Mouse (Mus musculus) hindbrain, embryonic 10.5 days (tissue): ENCODE data around the gene Zfp972. TPM values are rescaled to one million over a fixed set of nuclear protein-coding genes. Genes with fewer than 3 reads are reported as not detected.
A peak's percentile ranks its signal among the peaks of the same experiment; 100 is the strongest.
"Not testable (repeated sequence)": the region's sequence is repeated elsewhere in the genome, so short reads cannot be mapped to it uniquely, and the experiment has no call there.

Experiments
- DNase-seq: peaks from one replicate; pipeline ENCODE4 v3.0.0-alpha.2; 2017; ENCODE audit warnings: low spot score
- H3K27ac ChIP-seq: fragments of 300-500 bp; sonication (generic); 2 replicates; pipeline ENCODE4 v1.5.1; 2016; ENCODE audit warnings: mild to moderate bottlenecking, moderate library complexity
- H3K27me3 ChIP-seq: fragments of 300-500 bp; sonication (generic); 2 replicates; pipeline ENCODE4 v1.6.1; 2016; ENCODE audit warnings: mild to moderate bottlenecking; ENCODE audit not compliant: poor library complexity, insufficient read depth, severe bottlenecking
- H3K36me3 ChIP-seq: fragments of 300-500 bp; sonication (generic); 2 replicates; pipeline ENCODE4 v1.6.1; 2016; ENCODE audit warnings: mild to moderate bottlenecking, moderate library complexity
- H3K4me1 ChIP-seq: fragments of 300-500 bp; sonication (generic); replicated peaks from 2 replicates; pipeline ENCODE4 v1.6.1; 2016; ENCODE audit warnings: mild to moderate bottlenecking
- H3K4me3 ChIP-seq: fragments of 300-500 bp; sonication (generic); 2 replicates; pipeline ENCODE4 v1.5.1; 2016; ENCODE audit warnings: mild to moderate bottlenecking, moderate library complexity
- H3K9me3 ChIP-seq: fragments of 300-500 bp; sonication (generic); 2 replicates; pipeline ENCODE4 v1.6.1; 2016; ENCODE audit warnings: mild to moderate bottlenecking, moderate library complexity
- WGBS: fragments of 180-500 bp; shearing (Covaris S2); methylation state at CpG from one replicate; pipeline ENCODE4 v1.1.7; 2016; 5-methylcytosine and 5-hydroxymethylcytosine counted together
- polyA plus RNA-seq: library from polyadenylated mRNA; unstranded; fragments of >200 nt; fragmentation: Nextera tagmentation; extraction: Ambion mirVana; gene quantifications from 2 replicates; pipeline ENCODE4 v1.2.1, GENCODE M21; 2016

Gene Zfp972
- 0.73 TPM in 1 of 2 replicates, not detected in the other for polyA plus RNA-seq

- H3K4me1 ChIP-seq, H3K27me3 ChIP-seq, H3K36me3 ChIP-seq, H3K9me3 ChIP-seq, H3K4me3 ChIP-seq, H3K27ac ChIP-seq, DNase-seq: not testable (repeated sequence)
- WGBS = 65% methylated on average over 4 of the region's 5 CpGs
These were observed at the start of gene Zfp972 for GRCm38 (mm10) chr2:177925563-177926103. Gene Zfp972, minus strand, starts transcription at chr2:177925613.

GRCm38 (mm10) chr2:177974814-177975213 lies 49.4 kb upstream of the Zfp972 start:
- WGBS = 77% methylated on average over 7 of the region's 7 CpGs
- H3K27me3 ChIP-seq, H3K4me1 ChIP-seq, H3K4me3 ChIP-seq, H3K36me3 ChIP-seq, H3K9me3 ChIP-seq, H3K27ac ChIP-seq, DNase-seq: not testable (repeated sequence)

DNA sequence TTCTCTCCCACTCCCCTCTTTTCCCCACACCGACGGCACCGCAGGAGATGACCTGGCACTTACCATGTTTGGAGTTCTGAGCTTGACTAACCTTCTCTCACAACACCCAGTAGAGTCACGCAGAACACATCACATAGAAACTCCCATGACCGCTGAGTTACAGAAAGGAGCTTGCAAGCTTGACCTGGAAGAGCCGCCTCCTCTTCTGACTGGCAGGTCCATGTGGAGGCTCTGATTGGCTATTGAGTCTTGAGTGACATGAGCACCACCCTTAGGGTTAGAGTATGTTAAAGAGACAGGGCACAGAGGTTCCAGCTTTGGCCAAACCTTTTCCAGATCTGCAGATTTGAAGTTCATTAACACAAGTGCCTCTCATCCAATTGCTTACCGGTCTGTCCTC lies 31.7 kb upstream of the Zfp972 start, which contains the start of gene Gm14326:
Gene Gm14326 (minus strand): TSS at position 153 of the 400 bp plus-strand sequence.
- not testable (repeated sequence) for H3K36me3 ChIP-seq, H3K27me3 ChIP-seq, H3K9me3 ChIP-seq, H3K4me1 ChIP-seq
- Histone ChIP-seq H3K4me3 (peak within 1 kb of the TSS; percentile 55), H3K27ac (peak within 1 kb of the TSS; percentile 69)
- WGBS = 2% methylated on average over 7 of the region's 7 CpGs
- DNase-seq = peak; percentile 2

DNA sequence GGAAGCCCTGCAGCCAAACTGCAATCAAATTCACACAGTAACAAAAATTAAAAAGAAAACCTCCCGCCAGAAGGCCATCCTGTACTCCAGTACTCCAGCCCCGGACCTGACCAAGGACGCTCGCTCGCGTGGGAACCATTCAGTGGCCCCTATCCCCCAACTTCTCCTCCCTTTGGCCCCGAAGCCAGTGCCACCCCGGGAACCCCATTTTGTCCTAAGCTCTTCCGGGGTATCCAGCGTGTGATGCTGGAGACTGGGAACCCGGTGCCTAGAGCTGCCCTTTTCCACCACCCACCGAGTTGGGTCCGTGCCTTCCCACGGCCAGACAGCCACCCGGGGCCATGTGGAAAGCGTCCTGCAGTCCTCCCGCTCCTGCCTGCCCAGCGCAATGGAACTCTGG lies 31.3 kb upstream of the Zfp972 start:
- peak; percentile 1 for DNase-seq

DNA sequence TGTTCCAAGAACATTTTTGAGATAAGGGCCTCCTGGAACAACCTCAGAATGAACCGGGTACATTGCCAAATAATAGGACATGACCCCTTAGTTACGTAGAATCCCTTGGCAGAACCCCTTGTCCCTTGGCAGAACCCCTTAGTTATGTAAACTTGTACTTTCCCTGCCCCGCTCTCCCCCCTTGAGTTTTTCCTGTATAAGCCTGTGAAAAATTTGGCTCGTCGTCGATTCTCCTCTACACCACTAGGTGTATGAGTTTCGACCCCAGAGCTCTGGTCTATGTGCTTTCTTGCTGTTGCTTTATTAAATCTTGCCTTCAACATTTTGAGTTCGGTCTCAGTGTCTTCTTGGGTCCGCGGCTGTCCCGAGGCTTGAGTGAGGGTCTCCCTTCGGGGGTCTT lies 22.1 kb downstream of the Zfp972 start:
- H3K4me3 ChIP-seq, H3K27ac ChIP-seq, H3K4me1 ChIP-seq, H3K27me3 ChIP-seq, DNase-seq, H3K9me3 ChIP-seq, H3K36me3 ChIP-seq: not testable (repeated sequence)
- WGBS = 92% methylated on average over 5 of the region's 12 CpGs

More for the DNA sequence above, 31.3 kb upstream of the Zfp972 start:
- not testable (repeated sequence) for H3K9me3 ChIP-seq, H3K36me3 ChIP-seq, H3K27me3 ChIP-seq, H3K4me1 ChIP-seq
- Histone ChIP-seq H3K4me3 (peak overlapping the region; percentile 55), H3K27ac (peak overlapping the region; percentile 69)
- whole genome bisulfite sequencing = 1% methylated on average over 18 of the region's 18 CpGs

- H3K4me1 ChIP-seq, H3K27me3 ChIP-seq, H3K4me3 ChIP-seq, DNase-seq, H3K9me3 ChIP-seq, H3K27ac ChIP-seq, H3K36me3 ChIP-seq: not testable (repeated sequence)
- WGBS = 91% methylated on average over 2 of the region's 3 CpGs
These were observed 27.2 kb downstream of the Zfp972 start for GRCm38 (mm10) chr2:177898171-177898570.

DNA sequence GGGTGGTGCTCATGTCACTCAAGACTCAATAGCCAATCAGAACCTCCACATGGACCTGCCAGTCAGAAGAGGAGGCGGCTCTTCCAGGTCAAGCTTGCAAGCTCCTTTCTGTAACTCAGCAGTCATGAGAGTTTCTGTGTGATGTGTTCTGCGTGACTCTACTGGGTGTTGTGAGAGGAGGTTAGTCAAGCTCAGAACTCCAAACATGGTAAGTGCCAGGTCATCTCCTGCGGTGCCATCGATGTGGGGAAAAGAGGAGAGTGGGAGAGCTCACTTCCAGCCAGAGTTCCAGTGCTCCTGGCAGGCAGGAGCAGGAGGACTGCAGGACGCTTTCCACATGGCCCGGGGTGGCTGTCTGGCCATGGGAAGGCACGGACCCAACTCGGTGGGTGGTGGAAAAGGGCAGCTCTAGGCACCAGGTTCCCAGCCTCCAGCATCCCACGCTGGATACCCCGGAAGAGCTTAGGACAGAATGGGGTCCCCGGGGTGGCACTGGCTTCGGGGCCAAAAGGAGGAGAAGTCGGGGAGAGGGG lies 28.3 kb downstream of the Zfp972 start, which contains the start of gene Gm14327:
Gene Gm14327 (plus strand): TSS at position 51 of the 533 bp plus-strand sequence.
- DNase-seq = not testable (repeated sequence)
- 50% methylated on average over 11 of the region's 13 CpGs for WGBS

GRCm38 (mm10) chr2:177887743-177888142 lies 37.7 kb downstream of the Zfp972 start:
- H3K27me3 ChIP-seq, H3K4me1 ChIP-seq, H3K4me3 ChIP-seq, H3K36me3 ChIP-seq, H3K27ac ChIP-seq, DNase-seq, H3K9me3 ChIP-seq: not testable (repeated sequence)
- 90% methylated on average over 14 of the region's 14 CpGs for WGBS

More for the DNA sequence above, 28.3 kb downstream of the Zfp972 start, which contains the start of gene Gm14327:
- not testable (repeated sequence) for H3K4me1 ChIP-seq, H3K36me3 ChIP-seq, H3K27me3 ChIP-seq, H3K4me3 ChIP-seq, H3K9me3 ChIP-seq, H3K27ac ChIP-seq

DNA sequence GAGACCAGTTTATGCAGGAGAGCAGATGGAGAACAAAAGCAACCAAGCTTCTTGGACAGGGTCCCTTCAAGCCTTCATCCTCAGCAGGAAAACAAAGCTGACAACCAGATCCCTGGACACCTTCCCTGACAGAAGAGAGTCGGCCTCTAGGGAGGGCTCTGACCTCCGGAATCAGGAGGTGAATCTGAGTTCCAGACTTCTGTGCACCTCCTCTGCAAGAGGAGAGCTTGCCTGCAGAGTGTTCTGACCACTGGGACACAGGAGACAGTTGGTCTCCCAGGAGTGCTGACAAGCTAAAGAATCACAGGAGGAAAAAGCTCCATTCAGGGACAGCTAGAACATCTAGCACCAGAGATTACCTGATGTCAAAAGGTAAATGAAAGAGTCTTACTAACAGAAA lies 63.2 kb downstream of the Zfp972 start:
- WGBS = 86% methylated on average over 2 of the region's 2 CpGs
- H3K4me1 ChIP-seq, H3K27ac ChIP-seq, H3K9me3 ChIP-seq, H3K27me3 ChIP-seq, H3K4me3 ChIP-seq, H3K36me3 ChIP-seq, DNase-seq: not testable (repeated sequence)

Other genes starting within 250 kb of the Zfp972 start
- 4.2 and 8.9 TPM in 2 replicates for gene Gm14322, start 166.3 kb downstream of the Zfp972 start, polyA plus RNA-seq
- 28.2 and 41.1 TPM in 2 replicates for gene Gm14325, start 85.3 kb downstream of the Zfp972 start, polyA plus RNA-seq
- 2.1 TPM in 2 replicates for gene Gm14327, start 28.5 kb downstream of the Zfp972 start, polyA plus RNA-seq
- 16.0 and 16.7 TPM in 2 replicates for gene Gm14326, start 31.7 kb upstream of the Zfp972 start, polyA plus RNA-seq
- 10.6 and 14.6 TPM in 2 replicates for gene Zfp971, start 97.7 kb upstream of the Zfp972 start, polyA plus RNA-seq
- gene Zfp931, start 152.9 kb upstream of the Zfp972 start, polyA plus RNA-seq = 12.6 and 17.3 TPM in 2 replicates
- 7.1 and 11.1 TPM in 2 replicates for gene Phactr3, start 193.4 kb upstream of the Zfp972 start, polyA plus RNA-seq